Mouse (Mus musculus) common myeloid progenitor, adult 5-6 weeks (primary cell): ENCODE measurements at regions not wholly inside any gene's neighbourhood (a gene's known extent, or its start where the extent isn't known, plus 50 kb on each side); places are given as distances from the start of the nearest gene placed in this dataset.
A peak's percentile ranks its signal among the peaks of the same experiment; 100 is the strongest.
"Not testable (repeated sequence)": the region's sequence is repeated elsewhere in the genome, so short reads cannot be mapped to it uniquely, and the experiment has no call there.

Experiments used
- ATAC-seq: replicated peaks from 2 replicates; pipeline ENCODE4 v1.8.0; 2016; ENCODE audit warnings: low read depth, mild to moderate bottlenecking, moderate TSS enrichment, inconsistent platforms; ENCODE audit not compliant: poor library complexity, severe bottlenecking

GRCm38 (mm10) chr13:4935940-4936339, 327.0 kb upstream of the Akr1e1 start:
- peak; percentile 66; the same call in 1 of the 2 replicates for ATAC-seq

GRCm38 (mm10) chr13:4939849-4940248, 330.9 kb upstream of the Akr1e1 start:
- peak; percentile 53 for ATAC-seq

- peak; percentile 93 for ATAC-seq
Observed at GRCm38 (mm10) chr13:4942490-4942889, 333.5 kb upstream of the Akr1e1 start.

GRCm38 (mm10) chr13:4943046-4943445, 334.1 kb upstream of the Akr1e1 start:
- ATAC-seq = peak; percentile 49; the same call in 1 of the 2 replicates

GRCm38 (mm10) chr13:4955384-4955783, 346.4 kb upstream of the Akr1e1 start:
- no peak for ATAC-seq

GRCm38 (mm10) chr13:4964824-4965223, 355.9 kb upstream of the Akr1e1 start:
- ATAC-seq = no peak

GRCm38 (mm10) chr13:4970081-4970892, 361.3 kb upstream of the Akr1e1 start:
- no peak for ATAC-seq

- no peak for ATAC-seq
Observed at GRCm38 (mm10) chr13:4971472-4972067, 362.6 kb upstream of the Akr1e1 start.

- ATAC-seq = no peak
Observed at GRCm38 (mm10) chr13:4992876-4993275, 383.9 kb upstream of the Akr1e1 start.

- ATAC-seq = no peak
Observed at GRCm38 (mm10) chr13:5008296-5008695, 399.3 kb upstream of the Akr1e1 start.

- no peak for ATAC-seq
Observed at GRCm38 (mm10) chr13:5022439-5022838, 413.5 kb upstream of the Akr1e1 start.

GRCm38 (mm10) chr13:5059859-5060258, 450.9 kb upstream of the Akr1e1 start:
- ATAC-seq = no peak

- ATAC-seq = no peak
Observed at GRCm38 (mm10) chr13:5060462-5060861, 451.5 kb upstream of the Akr1e1 start.

GRCm38 (mm10) chr13:5107454-5107853, 498.5 kb upstream of the Akr1e1 start:
- no peak for ATAC-seq

- ATAC-seq = no peak
Observed at GRCm38 (mm10) chr13:5154911-5155310, 545.9 kb upstream of the Akr1e1 start.

GRCm38 (mm10) chr13:5159765-5160684, 551.1 kb upstream of the Akr1e1 start:
- ATAC-seq = no peak

GRCm38 (mm10) chr13:5166716-5167115, 557.7 kb upstream of the Akr1e1 start:
- no peak for ATAC-seq

GRCm38 (mm10) chr13:5178996-5179395, 570.0 kb upstream of the Akr1e1 start:
- no peak for ATAC-seq

- no peak for ATAC-seq
Observed at GRCm38 (mm10) chr13:5179552-5179951, 570.6 kb upstream of the Akr1e1 start.

- not testable (repeated sequence) for ATAC-seq
Observed at GRCm38 (mm10) chr13:5185237-5185800, 576.3 kb upstream of the Akr1e1 start.
